Mouse (Mus musculus) lung, postnatal 0 days (tissue): ENCODE data around the gene Plet1.

Source experiments
- CTCF ChIP-seq: IDR thresholded peaks from 2 replicates; pipeline ENCODE4 v1.5.1; 2016; ENCODE audit warnings: antibody characterized with exemption, mild to moderate bottlenecking
- EP300 ChIP-seq: IDR thresholded peaks from 2 replicates; pipeline ENCODE4 v1.6.1; 2016; ENCODE audit warnings: antibody characterized with exemption, mild to moderate bottlenecking, control low read depth

DNA sequence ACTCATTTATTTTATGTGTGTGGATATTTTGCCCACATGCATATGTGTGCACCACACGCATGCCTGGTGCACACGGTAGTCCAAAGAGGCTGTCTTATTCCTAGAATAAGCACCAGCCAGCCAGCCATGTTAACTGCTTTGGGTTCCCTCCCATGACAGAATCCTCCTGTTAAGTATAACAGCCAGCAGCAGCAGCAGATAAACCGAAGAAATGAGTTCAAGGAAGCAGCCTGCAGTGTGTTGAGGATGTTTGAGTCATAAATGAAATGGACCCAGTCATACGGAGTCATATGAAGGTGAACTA lies 31.2 kb upstream of the Plet1 start:
- TF ChIP-seq CTCF = no peak
- TF ChIP-seq EP300 = no peak
